Mouse (Mus musculus) spleen, adult 10 weeks (tissue): ENCODE measurements around the gene Homer3. TPM values are rescaled to one million over a fixed set of nuclear protein-coding genes. Genes with fewer than 3 reads are reported as not detected.

Experiments
- polyA plus RNA-seq: library from polyadenylated mRNA; stranded (reverse); fragments of 350-450 nt; fragmentation: Illumina TruSeq; extraction: RNeasy Lipid Tissue Mini Kit (QIAGEN cat#74804); gene quantifications from one replicate; pipeline ENCODE4 v1.2.3, GENCODE M21; 2015; ENCODE audit warnings: low replicate concordance; ENCODE audit not compliant: insufficient read depth

Homer3 gene
- 4.2 TPM for polyA plus RNA-seq

DNA sequence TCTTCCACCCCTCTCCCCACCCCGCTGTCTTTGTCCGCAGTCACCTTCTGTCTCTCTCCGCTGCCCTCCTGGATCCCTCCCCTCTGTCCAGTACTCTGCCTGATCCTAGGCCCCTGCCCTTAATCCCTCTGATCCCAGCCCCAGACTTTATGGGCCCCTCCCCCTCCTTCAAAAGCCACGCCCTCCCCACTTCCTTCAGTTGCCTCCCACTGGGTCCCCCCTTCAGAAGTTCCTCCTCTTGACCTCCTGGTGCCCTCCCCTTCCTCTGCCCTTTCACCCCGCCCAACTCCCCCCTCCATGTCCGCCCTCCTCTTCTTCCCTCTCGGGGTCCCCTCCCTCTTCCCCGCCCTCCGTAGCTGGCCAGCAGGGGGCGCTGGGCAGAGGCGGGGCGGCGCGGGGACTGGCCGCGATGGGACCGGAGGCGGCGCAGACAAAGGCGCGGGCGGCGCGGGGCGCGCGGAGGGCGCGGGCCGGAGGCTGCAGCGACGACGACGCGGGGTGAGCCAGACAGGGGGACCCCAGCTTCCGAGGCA lies at the start of gene Homer3:
Homer3 (plus strand) TSS at position 225 of the 533 bp plus-strand sequence.

DNA sequence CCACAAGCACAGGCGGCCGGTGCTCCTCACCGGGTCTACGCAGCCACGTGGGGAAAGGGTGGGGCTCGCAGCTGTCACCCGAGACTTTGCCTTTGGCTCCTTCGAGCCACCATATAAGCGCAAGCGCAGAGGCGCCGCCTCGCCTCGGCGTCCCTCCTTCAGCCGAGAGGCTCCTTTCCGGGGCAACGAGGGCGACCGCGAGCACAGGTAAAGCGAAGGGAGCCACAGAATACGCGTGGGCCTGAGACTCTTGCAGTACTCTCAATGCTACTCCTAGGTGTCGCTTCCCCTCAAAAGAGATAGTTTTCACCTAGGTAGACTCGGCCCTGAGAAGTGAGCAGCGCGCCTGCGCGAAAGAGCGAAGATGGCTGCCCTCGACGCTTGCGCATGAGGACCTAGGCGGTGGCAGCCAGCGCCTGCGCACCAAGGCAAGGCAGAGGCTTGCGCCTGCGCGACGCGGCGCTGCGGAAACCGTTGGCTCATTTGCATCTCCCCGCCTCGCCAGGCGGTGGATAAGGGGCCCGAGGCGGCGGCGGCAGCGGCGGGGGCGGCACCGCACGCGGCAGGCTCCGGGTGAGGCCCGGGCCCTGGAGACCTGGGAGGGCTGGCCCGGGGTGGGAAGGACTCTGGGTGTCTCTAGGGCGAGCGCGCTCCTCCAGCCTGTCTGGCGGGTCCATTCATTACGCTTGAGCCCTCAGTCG lies 48.4 kb upstream of the Homer3 start, which contains the start of the genes Sugp2 and Armc6:
Sugp2 (plus strand) TSS at position 147 of the 701 bp plus-strand sequence.
Armc6 (minus strand) TSS at position 387 of the 701 bp plus-strand sequence.

DNA sequence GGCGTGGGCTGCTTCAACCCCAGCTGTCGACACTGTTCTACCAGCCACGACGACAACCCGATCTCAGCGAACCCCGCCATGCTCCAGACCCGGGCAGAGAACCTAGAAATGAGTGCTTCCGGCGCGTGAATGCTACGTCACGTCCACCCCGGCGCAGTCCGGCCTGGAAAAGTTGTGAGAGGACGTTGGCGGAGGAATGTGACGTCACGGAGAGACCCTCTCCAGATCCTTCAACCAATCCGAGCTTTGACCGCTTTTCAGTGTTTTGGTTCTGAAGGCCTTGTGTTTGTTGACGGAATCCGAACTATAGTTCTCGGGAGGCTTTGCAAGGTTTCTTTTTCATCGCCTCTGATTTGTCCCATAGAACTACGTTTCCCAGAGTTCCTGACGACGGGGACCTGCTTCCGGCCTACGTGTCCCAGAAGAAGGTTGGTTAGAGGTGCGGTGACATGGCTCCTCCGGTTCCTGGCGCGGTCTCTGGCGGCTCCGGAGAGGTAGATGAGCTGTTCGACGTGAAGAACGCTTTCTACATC lies 19.8 kb downstream of the Homer3 start, which contains the start of the genes Ddx49 and Cope:
Ddx49 (minus strand) TSS at position 132 of the 533 bp plus-strand sequence.
Cope (plus strand) TSS at position 161 of the 533 bp plus-strand sequence.

DNA sequence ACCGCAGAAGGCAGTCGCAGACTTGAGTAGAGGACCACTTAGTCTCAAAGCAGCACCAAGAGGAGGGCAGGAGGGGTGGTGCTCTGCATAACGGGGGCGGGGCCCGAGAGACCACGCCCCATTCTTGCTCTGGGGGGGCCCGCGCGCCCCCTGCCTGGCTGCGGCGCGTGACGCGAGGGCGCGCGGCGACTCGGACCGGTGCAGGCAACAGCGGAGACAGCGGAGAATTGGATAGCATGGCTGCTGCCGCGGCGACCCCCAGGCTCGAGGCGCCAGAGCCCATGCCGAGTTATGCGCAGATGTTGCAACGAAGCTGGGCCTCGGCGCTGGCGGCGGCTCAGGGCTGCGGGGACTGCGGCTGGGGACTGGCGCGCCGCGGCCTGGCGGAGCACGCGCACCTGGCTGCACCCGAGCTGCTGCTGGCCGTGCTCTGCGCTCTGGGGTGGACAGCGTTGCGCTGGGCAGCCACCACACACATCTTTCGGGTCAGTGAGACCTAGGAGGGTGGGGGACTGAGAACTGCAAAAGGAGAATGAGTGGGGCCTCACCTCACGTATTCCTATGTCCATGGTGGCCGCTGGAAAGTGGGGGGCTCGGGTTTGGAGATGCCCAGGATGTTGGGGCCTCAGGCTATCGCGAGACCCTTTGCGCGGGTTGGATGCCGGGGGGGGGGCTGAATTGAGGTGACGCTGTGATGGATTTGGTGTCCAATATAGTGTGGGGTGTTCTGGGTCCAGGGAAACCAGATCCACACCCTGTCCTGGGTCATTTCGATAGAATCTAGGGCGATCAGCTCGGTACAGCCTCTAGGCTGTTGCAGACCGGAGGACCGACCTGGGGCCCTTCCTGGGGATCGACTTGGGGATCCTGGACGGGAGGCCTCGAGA lies 33.2 kb downstream of the Homer3 start, which contains the start of gene Cers1:
Cers1 (plus strand) TSS at position 152 of the 887 bp plus-strand sequence.

DNA sequence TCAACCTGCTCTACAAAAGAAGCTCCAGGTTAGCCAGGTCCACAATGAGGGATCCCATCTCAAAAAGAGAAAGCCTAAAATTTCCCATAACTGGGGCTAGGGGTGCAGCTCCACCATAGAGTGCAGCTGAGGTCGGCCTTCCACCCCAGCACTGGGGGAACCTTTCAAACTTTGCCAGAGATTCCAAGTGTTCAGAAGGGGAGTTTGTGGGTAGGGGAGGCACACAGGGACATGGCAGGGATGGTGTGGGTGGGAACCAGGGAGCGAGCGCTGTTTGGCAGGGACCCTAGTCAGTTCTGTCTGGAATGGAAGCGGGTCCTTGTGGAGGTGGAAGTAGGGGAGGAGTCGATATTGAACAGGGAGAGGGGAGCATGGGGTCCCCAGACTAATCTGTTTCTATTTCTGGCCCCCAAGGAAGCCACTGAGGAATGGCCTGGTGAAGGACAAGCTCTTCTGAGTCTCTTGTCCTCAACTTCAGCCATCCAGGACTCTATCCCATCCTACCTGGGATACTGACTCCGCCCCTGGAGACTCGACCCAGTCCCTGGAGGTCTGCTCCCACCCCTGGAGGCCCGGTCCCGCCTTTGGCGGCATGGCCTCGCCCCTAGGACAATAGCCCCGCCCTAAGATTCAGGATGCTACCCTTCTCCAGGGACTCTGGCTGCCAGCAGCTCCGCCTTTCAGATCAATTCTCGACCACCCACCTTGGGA lies 46.7 kb downstream of the Homer3 start, which contains the start of gene Gdf1:
Gdf1 (plus strand) TSS at position 694 of the 711 bp plus-strand sequence.

Other genes with a start within 250 kb of the Homer3 start
- 55.1 TPM for gene Mau2, start 240.1 kb upstream of the Homer3 start, polyA plus RNA-seq
- 29.4 TPM for gene Sugp1, start 240.0 kb upstream of the Homer3 start, polyA plus RNA-seq
- gene Tm6sf2, start 209.9 kb upstream of the Homer3 start, polyA plus RNA-seq = 1.2 TPM
- gene Hapln4, start 199.4 kb upstream of the Homer3 start, polyA plus RNA-seq = not detected
- gene Ncan, start 162.0 kb upstream of the Homer3 start, polyA plus RNA-seq = 0.06 TPM
- gene Nr2c2ap, start 151.5 kb upstream of the Homer3 start, polyA plus RNA-seq = 17.2 TPM
- 7.4 TPM for gene Rfxank, start 143.7 kb upstream of the Homer3 start, polyA plus RNA-seq
- 25.0 TPM for gene Borcs8, start 143.3 kb upstream of the Homer3 start, polyA plus RNA-seq
- gene Mef2b, start 143.1 kb upstream of the Homer3 start, polyA plus RNA-seq = 0.33 TPM
- 15.6 TPM for gene Tmem161a, start 110.5 kb upstream of the Homer3 start, polyA plus RNA-seq
- gene Slc25a42, start 70.5 kb upstream of the Homer3 start, polyA plus RNA-seq = 8.9 TPM
- 44.6 TPM for gene Sugp2, start 48.6 kb upstream of the Homer3 start, polyA plus RNA-seq
- gene Armc6, start 48.4 kb upstream of the Homer3 start, polyA plus RNA-seq = 3.8 TPM
- 23.5 TPM for gene Ddx49, start 19.7 kb downstream of the Homer3 start, polyA plus RNA-seq
- gene Cope, start 19.7 kb downstream of the Homer3 start, polyA plus RNA-seq = 32.0 TPM
- gene Cers1, start 32.9 kb downstream of the Homer3 start, polyA plus RNA-seq = not detected
- not detected for gene Gdf1, start 47.0 kb downstream of the Homer3 start, polyA plus RNA-seq
- gene Upf1, start 70.5 kb downstream of the Homer3 start, polyA plus RNA-seq = 16.2 TPM
- 0.10 TPM for gene Comp, start 90.7 kb downstream of the Homer3 start, polyA plus RNA-seq
- 6.5 TPM for gene Crtc1, start 156.8 kb downstream of the Homer3 start, polyA plus RNA-seq
- 5.5 TPM for gene Klhl26, start 194.1 kb downstream of the Homer3 start, polyA plus RNA-seq
- gene Tmem59l, start 204.5 kb downstream of the Homer3 start, polyA plus RNA-seq = not detected
- gene Crlf1, start 210.3 kb downstream of the Homer3 start, polyA plus RNA-seq = not detected
- gene Rex1bd, start 223.9 kb downstream of the Homer3 start, polyA plus RNA-seq = 10.3 TPM
- gene Uba52, start 228.0 kb downstream of the Homer3 start, polyA plus RNA-seq = 680 TPM
- 99.1 TPM for gene Fkbp8, start 244.9 kb downstream of the Homer3 start, polyA plus RNA-seq
- gene Kxd1, start 245.1 kb downstream of the Homer3 start, polyA plus RNA-seq = 50.0 TPM